Mouse (Mus musculus) heart, postnatal 0 days (tissue): ENCODE measurements around the gene Egflam.

Experiments
- CTCF ChIP-seq: IDR thresholded peaks from 2 replicates; pipeline ENCODE4 v1.5.1; 2016; ENCODE audit warnings: antibody characterized with exemption, control low read depth, low read depth
- EP300 ChIP-seq: IDR thresholded peaks from 2 replicates; pipeline ENCODE4 v1.6.1; 2016; ENCODE audit warnings: antibody characterized with exemption, low read depth

- TF ChIP-seq CTCF (no peak), EP300 (no peak)
Measured at GRCm38 (mm10) chr15:7252106-7252636, 146.0 kb downstream of the Egflam start.
